Mouse (Mus musculus) limb, embryonic 11.5 days (tissue): ENCODE measurements at regions not wholly inside any gene's neighbourhood (a gene's known extent, or its start where the extent isn't known, plus 50 kb on each side); places are given as distances from the start of the nearest gene placed in this dataset.
A peak's percentile ranks its signal among the peaks of the same experiment; 100 is the strongest.

Experiments
- ATAC-seq: fragments of 200-750 bp; cut with Nextera tagmentation; 2 replicates; pipeline ENCODE4 v1.8.0; 2017; ENCODE audit warnings: low read depth; ENCODE audit not compliant: insufficient number of reproducible peaks, low FRiP score, low TSS enrichment
- DNase-seq: peaks from one replicate; pipeline ENCODE4 v3.0.0-alpha.2; 2015; ENCODE audit warnings: low spot score
- H3K27ac ChIP-seq: fragments of 300-500 bp; sonication (generic); replicated peaks from 2 replicates; pipeline ENCODE4 v1.5.1; 2014; ENCODE audit warnings: low read depth, mild to moderate bottlenecking, low read length
- H3K27me3 ChIP-seq: fragments of 300-500 bp; sonication (generic); 2 replicates; pipeline ENCODE4 v1.6.1; 2014; ENCODE audit warnings: mild to moderate bottlenecking, low read length, mixed read lengths; ENCODE audit not compliant: control insufficient read depth, insufficient read depth
- H3K36me3 ChIP-seq: fragments of 300-500 bp; sonication (generic); 2 replicates; pipeline ENCODE4 v1.6.1; 2014; ENCODE audit warnings: mild to moderate bottlenecking, low read length, moderate library complexity, mixed read lengths; ENCODE audit not compliant: control insufficient read depth, insufficient read depth
- H3K4me1 ChIP-seq: fragments of 300-500 bp; sonication (generic); 2 replicates; pipeline ENCODE4 v1.6.1; 2014; ENCODE audit warnings: low read length, mixed read lengths; ENCODE audit not compliant: control insufficient read depth, insufficient read depth
- H3K4me2 ChIP-seq: fragments of 300-500 bp; sonication (generic); 2 replicates; pipeline ENCODE4 v1.6.1; 2014; ENCODE audit warnings: low read depth, mild to moderate bottlenecking, moderate library complexity; ENCODE audit not compliant: severe bottlenecking
- H3K4me3 ChIP-seq: fragments of 300-500 bp; sonication (generic); 2 replicates; pipeline ENCODE4 v1.5.1; 2014; ENCODE audit warnings: low read depth, low read length
- H3K9ac ChIP-seq: fragments of 300-500 bp; sonication (generic); 2 replicates; pipeline ENCODE4 v1.6.1; 2014; ENCODE audit warnings: mild to moderate bottlenecking, low read length
- H3K9me3 ChIP-seq: fragments of 300-500 bp; sonication (generic); 2 replicates; pipeline ENCODE4 v1.6.1; 2016; ENCODE audit warnings: low read length; ENCODE audit not compliant: control insufficient read depth
- WGBS: fragments of 180-500 bp; shearing (Covaris S2); extraction: QIAGEN DNeasy Blood & Tissue Kit; methylation state at CpG from one replicate; pipeline ENCODE4 v1.1.7; 2014; 5-methylcytosine and 5-hydroxymethylcytosine counted together

DNA sequence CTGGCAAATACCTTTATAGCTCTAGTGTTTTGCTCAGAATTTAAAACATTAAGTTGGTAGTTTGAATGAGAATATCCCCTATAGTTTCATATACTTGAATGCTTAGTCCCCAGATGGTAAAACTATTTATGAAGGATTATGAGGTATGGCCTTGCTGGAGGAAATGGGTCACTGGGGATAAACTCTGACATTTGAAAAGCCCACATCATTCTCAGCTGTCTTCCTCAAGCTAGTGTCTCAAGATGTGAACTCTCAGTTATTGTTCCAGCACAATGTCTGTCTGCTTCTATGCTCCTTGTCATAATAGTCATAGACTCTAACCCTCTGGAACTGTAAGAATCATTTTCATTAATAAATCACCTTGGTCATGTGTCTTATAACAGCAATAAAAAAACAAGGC lies 2004.1 kb upstream of the Gm8797 start:
- Histone ChIP-seq H3K27me3 (no peaks in the 10 kb centered on the region), H3K27ac (no peak overlapping the region), H3K4me1 (no peaks in the 10 kb centered on the region), H3K9me3 (no peaks in the 10 kb centered on the region; the same call in 1 of the 2 replicates), H3K36me3 (no peaks in the 10 kb centered on the region), H3K9ac (no peak overlapping the region), H3K4me2 (no peak overlapping the region), H3K4me3 (no peak overlapping the region)
- no peak for DNase-seq
- ATAC-seq: no peak

GRCm38 (mm10) chr3:3751596-3752251 lies 1998.9 kb upstream of the Gm8797 start:
- no peak overlapping the region for H3K4me2 ChIP-seq
- H3K4me1 ChIP-seq: no peaks in the 10 kb centered on the region
- no peak overlapping the region for H3K9ac ChIP-seq
- H3K4me3 ChIP-seq: no peak overlapping the region
- H3K27me3 ChIP-seq: no peaks in the 10 kb centered on the region
- peak; percentile 31 for DNase-seq
- no peaks in the 10 kb centered on the region for H3K36me3 ChIP-seq
- H3K9me3 ChIP-seq: no peaks in the 10 kb centered on the region
- ATAC-seq: no peak
- WGBS: 12% methylated on average over 5 of the region's 5 CpGs
- H3K27ac ChIP-seq: no peak overlapping the region

DNA sequence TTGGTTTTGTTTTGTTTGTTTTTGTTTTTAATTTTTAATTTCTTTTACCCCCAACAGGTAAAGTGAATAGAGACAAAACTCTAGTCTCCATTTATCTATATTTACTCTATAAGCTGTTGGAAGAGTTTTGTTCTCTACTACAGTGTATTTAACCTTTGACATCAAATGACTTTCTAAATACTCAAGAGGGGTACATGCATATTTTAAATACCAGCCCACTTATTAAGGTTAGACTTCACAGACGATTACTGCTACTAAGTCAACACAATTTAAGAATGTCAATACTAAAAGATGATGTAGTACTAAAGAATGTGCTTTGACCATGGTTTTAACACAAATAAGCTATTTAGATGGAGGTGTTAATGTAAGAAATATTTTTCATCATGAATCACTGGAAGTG lies 1989.3 kb upstream of the Gm8797 start:
- no peak overlapping the region for H3K9ac ChIP-seq
- H3K4me2 ChIP-seq: no peak overlapping the region
- ATAC-seq (no peak), DNase-seq (no peak)
- no peaks in the 10 kb centered on the region for H3K27me3 ChIP-seq
- H3K4me3 ChIP-seq: no peak overlapping the region
- no peaks in the 10 kb centered on the region for H3K36me3 ChIP-seq
- 63% methylated on average over 1 of the region's 1 CpGs for WGBS
- H3K27ac ChIP-seq: no peak overlapping the region
- H3K9me3 ChIP-seq: no peaks in the 10 kb centered on the region
- no peaks in the 10 kb centered on the region for H3K4me1 ChIP-seq

- ATAC-seq: no peak
- no peak overlapping the region for H3K4me2 ChIP-seq
- no peak overlapping the region for H3K4me3 ChIP-seq
- no peak for DNase-seq
- no peaks in the 10 kb centered on the region for H3K36me3 ChIP-seq
- H3K27me3 ChIP-seq: no peaks in the 10 kb centered on the region
- no peaks in the 10 kb centered on the region for H3K9me3 ChIP-seq
- H3K4me1 ChIP-seq: no peaks in the 10 kb centered on the region
- H3K27ac ChIP-seq: no peak overlapping the region
- 89% methylated on average over 3 of the region's 3 CpGs for whole genome bisulfite sequencing
- no peak overlapping the region for H3K9ac ChIP-seq
Measured at GRCm38 (mm10) chr3:3784200-3784599, 1966.4 kb upstream of the Gm8797 start.

- H3K36me3 ChIP-seq: no peaks in the 10 kb centered on the region
Measured at GRCm38 (mm10) chr3:3786039-3786438, 1964.6 kb upstream of the Gm8797 start.

GRCm38 (mm10) chr3:3807821-3808220 lies 1942.8 kb upstream of the Gm8797 start:
- WGBS: 90% methylated on average over 1 of the region's 1 CpGs
- no peak overlapping the region for H3K4me2 ChIP-seq
- H3K36me3 ChIP-seq: no peaks in the 10 kb centered on the region
- no peaks in the 10 kb centered on the region for H3K4me1 ChIP-seq
- no peak for DNase-seq
- no peak for ATAC-seq
- no peaks in the 10 kb centered on the region for H3K27me3 ChIP-seq
- H3K9me3 ChIP-seq: no peaks in the 10 kb centered on the region
- no peak overlapping the region for H3K9ac ChIP-seq
- H3K27ac ChIP-seq: no peak overlapping the region
- H3K4me3 ChIP-seq: no peak overlapping the region

More at GRCm38 (mm10) chr3:3786039-3786438, 1964.6 kb upstream of the Gm8797 start:
- H3K9ac ChIP-seq: no peak overlapping the region
- no peak for ATAC-seq
- no peak overlapping the region for H3K4me2 ChIP-seq
- H3K4me3 ChIP-seq: no peak overlapping the region
- H3K27ac ChIP-seq: no peak overlapping the region
- no peaks in the 10 kb centered on the region for H3K27me3 ChIP-seq
- 74% methylated on average over 2 of the region's 2 CpGs for WGBS
- H3K4me1 ChIP-seq: no peaks in the 10 kb centered on the region
- H3K9me3 ChIP-seq: no peaks in the 10 kb centered on the region
- no peak for DNase-seq

GRCm38 (mm10) chr3:3829020-3829419 lies 1921.6 kb upstream of the Gm8797 start:
- no peak overlapping the region for H3K27ac ChIP-seq
- no peak for ATAC-seq
- no peaks in the 10 kb centered on the region for H3K36me3 ChIP-seq
- no peak overlapping the region for H3K4me2 ChIP-seq
- no peaks in the 10 kb centered on the region for H3K27me3 ChIP-seq
- no peak overlapping the region for H3K4me3 ChIP-seq
- WGBS: 67% methylated on average over 4 of the region's 4 CpGs
- H3K9me3 ChIP-seq: no peaks in the 10 kb centered on the region
- no peak overlapping the region for H3K9ac ChIP-seq
- DNase-seq: no peak
- no peaks in the 10 kb centered on the region for H3K4me1 ChIP-seq

DNA sequence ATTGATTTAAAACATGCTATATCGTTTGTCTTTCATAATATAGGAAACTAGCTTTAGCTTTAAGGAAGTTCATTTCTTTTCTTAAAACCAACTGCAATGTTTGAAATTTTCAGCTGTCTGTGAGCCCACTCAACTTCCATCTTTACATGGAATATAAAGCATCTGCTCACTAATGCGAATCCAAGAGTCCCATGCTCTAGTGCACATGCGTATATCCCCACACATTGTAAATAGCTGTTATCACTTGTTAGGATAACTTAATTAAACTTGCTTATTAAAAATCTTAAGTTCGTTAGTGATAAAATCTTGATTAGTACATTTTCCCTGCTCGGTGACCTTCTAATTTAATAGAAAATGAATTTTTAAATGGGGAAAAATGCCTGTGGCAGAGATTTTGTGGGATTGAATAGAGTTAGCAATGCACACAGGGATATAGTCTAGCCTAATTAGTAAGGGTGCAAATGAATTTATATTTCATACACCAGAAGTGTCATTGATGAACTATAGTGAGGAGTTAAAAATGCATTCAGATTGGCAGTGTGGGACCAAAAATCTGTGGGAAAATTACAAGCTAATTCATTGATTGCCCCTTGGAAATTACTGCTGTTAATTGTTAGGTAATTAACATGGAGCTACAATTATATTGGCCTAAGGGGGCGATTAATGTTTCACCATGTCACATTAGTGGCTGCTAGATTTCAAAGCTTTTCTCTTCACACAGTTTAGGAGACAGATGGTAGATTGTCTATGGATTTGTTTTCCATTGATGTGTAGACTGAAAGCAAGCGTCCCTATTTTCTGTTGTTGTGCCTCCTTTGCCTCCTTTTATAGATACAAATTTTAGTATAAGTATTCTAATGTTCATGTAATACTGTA lies 1919.0 kb upstream of the Gm8797 start:
- H3K27ac ChIP-seq: no peak overlapping the region
- no peak overlapping the region for H3K9ac ChIP-seq
- H3K4me2 ChIP-seq: no peak overlapping the region
- WGBS: 83% methylated on average over 7 of the region's 7 CpGs
- no peak overlapping the region for H3K4me3 ChIP-seq
- no peaks in the 10 kb centered on the region for H3K4me1 ChIP-seq
- H3K36me3 ChIP-seq: no peaks in the 10 kb centered on the region
- ATAC-seq (no peak), DNase-seq (no peak)
- H3K9me3 ChIP-seq: no peaks in the 10 kb centered on the region
- H3K27me3 ChIP-seq: no peaks in the 10 kb centered on the region
